Mouse (Mus musculus) intestine, postnatal 0 days (tissue): ENCODE data around the gene Mapt. TPM values are rescaled to one million over a fixed set of nuclear protein-coding genes. Genes with fewer than 3 reads are reported as not detected.

Experiments
- ATAC-seq: fragments of 200-750 bp; cut with Nextera tagmentation; 2 replicates; pipeline ENCODE4 v1.8.0; 2017; ENCODE audit warnings: mild to moderate bottlenecking, moderate TSS enrichment, moderate library complexity
- H3K27ac ChIP-seq: fragments of 300-500 bp; sonication (generic); 2 replicates; pipeline ENCODE4 v1.5.1; 2014; ENCODE audit warnings: mild to moderate bottlenecking, low read depth, low read length, moderate library complexity
- H3K27me3 ChIP-seq: fragments of 300-500 bp; sonication (generic); replicated peaks from 2 replicates; pipeline ENCODE4 v1.6.1; 2014; ENCODE audit warnings: low read length, mixed read lengths; ENCODE audit not compliant: control insufficient read depth, insufficient read depth
- H3K36me3 ChIP-seq: fragments of 300-500 bp; sonication (generic); 2 replicates; pipeline ENCODE4 v1.6.1; 2014; ENCODE audit warnings: mild to moderate bottlenecking, moderate library complexity; ENCODE audit not compliant: control insufficient read depth, insufficient read depth
- H3K4me1 ChIP-seq: fragments of 300-500 bp; sonication (generic); replicated peaks from 2 replicates; pipeline ENCODE4 v1.6.1; 2014; ENCODE audit warnings: antibody characterized with exemption, low read length, mixed read lengths; ENCODE audit not compliant: control insufficient read depth, insufficient read depth
- H3K4me2 ChIP-seq: fragments of 300-500 bp; sonication (generic); replicated peaks from 2 replicates; pipeline ENCODE4 v1.6.1; 2014; ENCODE audit warnings: low read depth, mild to moderate bottlenecking, moderate library complexity
- H3K4me3 ChIP-seq: fragments of 300-500 bp; sonication (generic); 2 replicates; pipeline ENCODE4 v1.5.1; 2014; ENCODE audit warnings: low read depth, low read length
- H3K9ac ChIP-seq: fragments of 300-500 bp; sonication (generic); 2 replicates; pipeline ENCODE4 v1.6.1; 2014; ENCODE audit warnings: mild to moderate bottlenecking, low read depth, low read length
- H3K9me3 ChIP-seq: fragments of 300-500 bp; sonication (generic); 2 replicates; pipeline ENCODE4 v1.6.1; 2016; ENCODE audit warnings: mixed run types; ENCODE audit not compliant: control insufficient read depth
- CTCF ChIP-seq: sonication (generic); IDR thresholded peaks from 2 replicates; pipeline ENCODE4 v1.5.1; 2016; ENCODE audit warnings: low read depth, mild to moderate bottlenecking, control low read depth, antibody characterized with exemption, moderate library complexity
- WGBS: fragments of 180-500 bp; shearing (Covaris S2); extraction: QIAGEN DNeasy Blood & Tissue Kit; methylation state at CpG from one replicate; pipeline ENCODE4 v1.1.7; 2014; 5-methylcytosine and 5-hydroxymethylcytosine counted together
- polyA plus RNA-seq: library from polyadenylated mRNA; unstranded; fragments of >200 nt; fragmentation: Nextera tagmentation; extraction: Ambion mirVana; gene quantifications from 2 replicates; pipeline ENCODE4 v1.2.1, GENCODE M21; 2015

The Mapt gene
- polyA plus RNA-seq, 1 experiment from 2014 or later, result 9.1 TPM

DNA sequence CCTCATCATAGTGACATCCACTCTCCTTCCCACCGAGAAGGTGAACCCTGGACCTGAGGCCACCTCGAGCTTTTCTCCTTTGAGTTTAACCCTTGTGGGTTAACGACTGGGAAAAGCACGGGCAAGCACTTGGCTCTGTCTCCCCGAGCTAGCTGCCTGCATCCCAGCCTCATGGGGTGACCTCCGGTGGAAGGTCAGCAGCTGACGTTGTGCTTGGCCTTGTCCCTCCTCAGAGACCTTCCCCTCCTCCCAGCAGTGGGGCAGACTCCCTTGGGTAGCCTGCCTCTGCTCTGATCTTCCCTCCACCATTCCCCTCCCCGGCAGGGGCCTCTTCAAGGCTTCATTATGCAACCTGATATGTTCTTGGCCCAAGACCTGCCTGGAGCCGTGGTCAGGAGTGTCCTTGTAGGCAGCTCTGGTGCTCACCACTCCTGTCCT is 38.2 kb downstream of the Mapt start:
- Histone ChIP-seq H3K4me1 (peaks cover 6% of the 10 kb centered on the region; the same call in 1 of the 2 replicates), H3K27me3 (no peaks in the 10 kb centered on the region), H3K27ac (no peak overlapping the region), H3K36me3 (no peaks in the 10 kb centered on the region), H3K4me3 (no peak overlapping the region), H3K9me3 (no peaks in the 10 kb centered on the region), H3K9ac (no peak overlapping the region), H3K4me2 (0 out of 2 replicates have a peak overlapping the region, but pooled peaks have one; percentile 6)
- TF ChIP-seq CTCF, result no peak
- 29% methylated on average over 9 of the region's 9 CpGs for WGBS
- peak; percentile 47; the same call in 1 of the 2 replicates for ATAC-seq

DNA sequence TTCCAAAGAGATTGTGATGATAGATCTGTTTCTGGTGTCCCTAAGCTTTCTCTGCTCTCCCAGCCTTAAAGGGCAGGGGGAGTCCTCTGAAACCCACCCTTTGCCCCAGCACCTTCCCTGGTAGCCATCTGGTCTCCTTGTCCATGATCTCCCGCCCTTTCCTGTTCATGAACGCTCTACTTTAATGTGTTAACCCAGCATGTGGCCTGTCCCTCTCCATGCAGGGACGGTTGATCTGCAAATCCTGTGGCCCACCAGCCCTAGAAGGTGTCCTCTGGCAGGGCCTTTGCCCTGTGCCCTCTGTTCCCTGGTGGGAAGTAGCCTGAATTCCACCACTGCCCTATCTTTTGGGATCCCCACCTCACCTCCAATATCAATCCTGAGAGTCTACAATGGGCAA is 39.3 kb downstream of the Mapt start:
- Histone ChIP-seq H3K4me2 (no peak overlapping the region), H3K9ac (no peak overlapping the region), H3K36me3 (no peaks in the 10 kb centered on the region), H3K4me1 (peaks cover 6% of the 10 kb centered on the region; the same call in 1 of the 2 replicates), H3K4me3 (no peak overlapping the region), H3K27me3 (no peaks in the 10 kb centered on the region), H3K27ac (no peak overlapping the region), H3K9me3 (no peaks in the 10 kb centered on the region)
- ATAC-seq, result no peak
- TF ChIP-seq CTCF, result no peak
- WGBS, result 83% methylated on average over 3 of the region's 3 CpGs

DNA sequence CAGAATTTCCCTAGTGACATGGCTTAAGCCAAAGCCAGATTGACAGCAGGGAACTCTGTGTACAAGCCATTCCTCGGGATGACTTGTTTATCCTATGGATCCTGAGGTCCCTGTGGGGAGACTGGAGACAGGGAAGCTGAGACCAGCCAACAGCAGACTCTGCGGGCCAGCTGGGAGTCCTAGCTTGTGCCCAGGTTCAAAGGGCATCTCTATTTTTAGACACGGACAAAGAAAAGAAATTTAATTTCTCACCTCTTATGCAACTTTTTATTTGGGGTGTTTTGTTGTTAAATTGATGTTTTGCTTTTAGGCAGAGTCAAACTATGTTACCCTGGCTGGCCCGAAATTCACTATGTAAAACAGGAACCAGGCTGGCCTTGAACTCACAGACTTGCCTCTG is 39.7 kb downstream of the Mapt start:
- no peak for TF ChIP-seq CTCF
- no peak for ATAC-seq
- 56% methylated on average over 4 of the region's 4 CpGs for WGBS
- no peaks in the 10 kb centered on the region for H3K9me3 ChIP-seq
- no peak overlapping the region for H3K9ac ChIP-seq
- H3K4me2 ChIP-seq, result no peak overlapping the region
- H3K4me3 ChIP-seq, result no peak overlapping the region
- no peaks in the 10 kb centered on the region for H3K36me3 ChIP-seq
- H3K4me1 ChIP-seq, result peaks cover 6% of the 10 kb centered on the region; the same call in 1 of the 2 replicates
- no peak overlapping the region for H3K27ac ChIP-seq
- H3K27me3 ChIP-seq, result no peaks in the 10 kb centered on the region

DNA sequence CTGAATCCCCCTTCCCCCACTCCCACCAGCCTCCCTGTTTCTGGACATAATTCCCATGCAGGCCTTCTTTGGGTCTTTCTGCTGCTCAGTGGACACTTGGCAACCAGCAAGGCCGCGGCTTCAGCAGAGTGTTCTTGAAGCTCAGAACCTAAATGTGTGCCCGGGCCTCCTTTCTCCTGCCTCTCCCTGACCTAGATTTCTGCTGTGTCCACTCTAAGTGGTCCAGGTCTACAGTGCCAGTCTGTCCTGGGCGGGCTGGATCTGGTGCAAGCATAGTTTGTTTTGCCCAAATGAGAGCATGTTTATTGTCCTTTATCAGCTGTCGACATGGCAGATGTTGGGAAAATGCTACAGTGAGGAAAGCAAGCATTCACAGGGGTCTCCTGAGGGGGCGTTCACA is 40.7 kb downstream of the Mapt start:
- ATAC-seq, result no peak
- H3K27ac ChIP-seq, result no peak overlapping the region
- 80% methylated on average over 6 of the region's 6 CpGs for WGBS

DNA sequence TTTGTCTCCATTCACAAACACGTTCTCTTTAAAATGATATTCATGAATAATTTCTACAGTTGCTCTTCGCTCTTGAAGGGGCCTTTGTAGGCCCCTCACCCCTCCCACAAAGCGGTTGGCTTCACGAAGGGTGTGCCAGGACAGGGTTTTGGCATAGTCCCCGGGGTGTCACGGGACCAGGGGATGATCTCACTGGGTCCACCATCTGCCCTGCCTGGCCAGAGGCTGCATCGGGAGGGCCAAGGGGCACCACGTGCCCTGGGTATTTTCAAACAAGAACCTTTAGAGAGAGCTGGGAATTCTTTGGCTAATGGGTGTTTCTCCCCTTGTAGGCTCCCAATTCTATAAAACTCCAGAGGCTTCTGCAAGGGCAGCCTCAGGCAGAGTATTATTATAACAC is 41.2 kb downstream of the Mapt start:
- 69% methylated on average over 8 of the region's 8 CpGs for WGBS
- Histone ChIP-seq H3K9me3 (no peaks in the 10 kb centered on the region), H3K4me1 (peaks cover 6% of the 10 kb centered on the region; the same call in 1 of the 2 replicates), H3K36me3 (no peaks in the 10 kb centered on the region), H3K4me2 (no peak overlapping the region), H3K27ac (no peak overlapping the region), H3K9ac (no peak overlapping the region), H3K27me3 (no peaks in the 10 kb centered on the region), H3K4me3 (no peak overlapping the region)
- TF ChIP-seq CTCF, result no peak
- ATAC-seq, result no peak

More for the DNA sequence above, 40.7 kb downstream of the Mapt start:
- Histone ChIP-seq H3K4me3 (no peak overlapping the region), H3K4me2 (no peak overlapping the region), H3K9ac (no peak overlapping the region), H3K4me1 (peaks cover 6% of the 10 kb centered on the region; the same call in 1 of the 2 replicates), H3K27me3 (no peaks in the 10 kb centered on the region), H3K36me3 (no peaks in the 10 kb centered on the region), H3K9me3 (no peaks in the 10 kb centered on the region)
- no peak for TF ChIP-seq CTCF

DNA sequence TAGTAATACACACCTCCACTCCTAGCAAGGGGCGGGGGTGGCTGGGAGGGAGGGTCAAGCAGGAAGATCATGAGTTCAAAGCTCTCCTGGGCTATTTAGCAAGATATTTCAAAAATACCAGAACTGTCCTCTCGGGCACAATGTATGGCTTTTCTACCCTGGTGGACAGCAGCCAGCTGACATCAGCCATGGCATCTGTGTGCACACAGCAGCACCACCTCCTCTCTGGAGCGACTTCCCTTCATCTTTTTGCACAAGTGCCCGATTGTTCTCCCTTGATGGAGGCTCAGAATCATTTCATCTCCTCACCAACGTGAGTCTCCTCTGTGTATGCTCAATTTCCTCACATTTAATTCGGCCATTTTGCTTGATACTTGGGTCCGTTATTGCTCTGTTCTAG is 44.6 kb downstream of the Mapt start:
- Histone ChIP-seq H3K9ac (no peak overlapping the region), H3K4me2 (no peak overlapping the region), H3K9me3 (no peaks in the 10 kb centered on the region), H3K36me3 (no peaks in the 10 kb centered on the region), H3K27me3 (no peaks in the 10 kb centered on the region), H3K4me3 (no peak overlapping the region), H3K27ac (no peak overlapping the region), H3K4me1 (no peaks in the 10 kb centered on the region)
- TF ChIP-seq CTCF, result no peak
- ATAC-seq, result no peak
- WGBS, result 87% methylated on average over 7 of the region's 7 CpGs

DNA sequence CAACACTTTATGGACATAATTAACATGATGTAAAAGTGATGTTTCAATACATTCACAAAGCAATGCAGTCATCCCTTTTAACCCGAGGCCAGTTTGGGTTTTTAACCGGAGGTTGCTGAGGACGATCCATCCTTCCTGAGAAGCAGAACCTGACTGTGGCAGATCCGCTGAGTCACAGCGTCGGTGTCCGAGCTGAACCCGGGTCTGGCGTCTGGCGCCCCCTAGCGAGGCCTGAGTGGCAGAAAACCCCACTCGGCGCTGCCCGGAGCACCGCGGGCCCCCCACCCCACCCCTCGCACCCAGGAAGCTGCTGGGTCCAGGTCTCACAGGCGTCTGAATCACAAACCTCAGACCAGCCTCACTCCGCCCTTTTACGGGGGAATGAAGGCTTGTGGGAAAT is 47.0 kb downstream of the Mapt start:
- no peak overlapping the region for H3K9ac ChIP-seq
- H3K9me3 ChIP-seq, result no peaks in the 10 kb centered on the region
- H3K4me1 ChIP-seq, result no peaks in the 10 kb centered on the region
- ATAC-seq, result no peak
- H3K36me3 ChIP-seq, result no peaks in the 10 kb centered on the region
- no peaks in the 10 kb centered on the region for H3K27me3 ChIP-seq
- H3K4me2 ChIP-seq, result peak overlapping the region; percentile 39
- no peak overlapping the region for H3K27ac ChIP-seq
- no peak overlapping the region for H3K4me3 ChIP-seq
- TF ChIP-seq CTCF, result peak; percentile 81
- WGBS, result 6% methylated on average over 20 of the region's 20 CpGs
